Mouse (Mus musculus) thymus, postnatal 10 days (tissue): ENCODE measurements around the gene Rab21.
A peak's percentile ranks its signal among the peaks of the same experiment; 100 is the strongest.

Experiments
- DNase-seq, 2 experiments: peaks; one replicate each; pipeline ENCODE4 v3.0.0; 2021; ENCODE audit warnings: low spot score in 2 of 2

Gene Rab21

GRCm38 (mm10) chr10:115315473-115316171 is at the start of gene Rab21:
Gene Rab21 (minus strand): TSS chr10:115315594.
- DNase-seq: peak; percentile 96 to 98

- peak; percentile 28 to 37 for DNase-seq
Measured at GRCm38 (mm10) chr10:115363151-115363550, 47.8 kb upstream of the Rab21 start.

GRCm38 (mm10) chr10:115362623-115362964 is 47.2 kb upstream of the Rab21 start:
- DNase-seq: no peak

- peak; percentile 95 to 96 for DNase-seq
Measured at GRCm38 (mm10) chr10:115361840-115362622, 46.6 kb upstream of the Rab21 start, which contains the start of gene Tmem19. Gene Tmem19 (minus strand): TSS chr10:115362501.

GRCm38 (mm10) chr10:115359066-115359465 is 43.7 kb upstream of the Rab21 start:
- no peak for DNase-seq

GRCm38 (mm10) chr10:115358216-115358919 is 43.0 kb upstream of the Rab21 start:
- no peak for DNase-seq

GRCm38 (mm10) chr10:115356106-115356505 is 40.7 kb upstream of the Rab21 start:
- no peak for DNase-seq

GRCm38 (mm10) chr10:115355016-115355415 is 39.6 kb upstream of the Rab21 start:
- DNase-seq: no peak

- no peak for DNase-seq
Measured at GRCm38 (mm10) chr10:115354553-115354952, 39.2 kb upstream of the Rab21 start.

- no peak for DNase-seq
Measured at GRCm38 (mm10) chr10:115350810-115351397, 35.5 kb upstream of the Rab21 start.

- DNase-seq: no peak
Measured at GRCm38 (mm10) chr10:115349509-115349908, 34.1 kb upstream of the Rab21 start.

GRCm38 (mm10) chr10:115349029-115349428 is 33.6 kb upstream of the Rab21 start:
- DNase-seq: no peak

GRCm38 (mm10) chr10:115348131-115348530 is 32.7 kb upstream of the Rab21 start:
- no peak for DNase-seq

- no peak for DNase-seq
Measured at GRCm38 (mm10) chr10:115346444-115346843, 31.1 kb upstream of the Rab21 start.

- DNase-seq: no peak
Measured at GRCm38 (mm10) chr10:115342771-115343425, 27.5 kb upstream of the Rab21 start.

GRCm38 (mm10) chr10:115339820-115340328 is 24.5 kb upstream of the Rab21 start:
- DNase-seq: no peak

GRCm38 (mm10) chr10:115336901-115337300 is 21.5 kb upstream of the Rab21 start:
- no peak for DNase-seq

- DNase-seq: no peak
Measured at GRCm38 (mm10) chr10:115333528-115333927, 18.1 kb upstream of the Rab21 start.

GRCm38 (mm10) chr10:115332997-115333396 is 17.6 kb upstream of the Rab21 start:
- DNase-seq: no peak

GRCm38 (mm10) chr10:115332420-115332952 is 17.1 kb upstream of the Rab21 start:
- DNase-seq: no peak

GRCm38 (mm10) chr10:115329010-115329530 is 13.7 kb upstream of the Rab21 start:
- no peak for DNase-seq
